Mouse (Mus musculus) MEL (cell line): Measurements from ENCODE around the gene Mcf2l. TPM values are rescaled to one million over a fixed set of nuclear protein-coding genes. Genes with fewer than 3 reads are reported as not detected.
A peak's percentile ranks its signal among the peaks of the same experiment; 100 is the strongest.

Experiments
- DNase-seq: peaks from one replicate; pipeline ENCODE4 v3.0.0; 2011; ENCODE audit warnings: low read depth, low spot score
- H3K27ac ChIP-seq: 2 replicates; pipeline ENCODE4 v1.5.1; 2012; ENCODE audit warnings: low read depth, mild to moderate bottlenecking, control low read depth, low read length, moderate library complexity; ENCODE audit not compliant: control insufficient read depth
- H3K27me3 ChIP-seq, 2 experiments: fragments of 150-350 bp in 1 of 2; sonication (generic) in 1 of 2; 2 replicates each; pipeline ENCODE4 v1.6.1; 2012; ENCODE audit warnings: low read length in 2 of 2, mild to moderate bottlenecking in 2 of 2, improper control_type of control experiment in 1 of 2, moderate library complexity in 1 of 2; ENCODE audit not compliant: insufficient read depth in 2 of 2, control insufficient read depth in 1 of 2
- H3K36me3 ChIP-seq, 2 experiments: 2 replicates each; pipeline ENCODE4 v1.6.1; 2012 to 2014; ENCODE audit warnings: low read length in 2 of 2, improper control_type of control experiment in 1 of 2, inconsistent platforms in 1 of 2, mild to moderate bottlenecking in 1 of 2; ENCODE audit not compliant: insufficient read depth in 2 of 2, control insufficient read depth in 1 of 2
- H3K4me1 ChIP-seq, 2 experiments: fragments of 150-350 bp in 1 of 2; sonication (generic) in 1 of 2; 2 replicates each; pipeline ENCODE4 v1.6.1; 2012; ENCODE audit warnings: low read length in 2 of 2, improper control_type of control experiment in 1 of 2, mild to moderate bottlenecking in 1 of 2; ENCODE audit not compliant: insufficient read depth in 2 of 2, control insufficient read depth in 1 of 2
- H3K4me3 ChIP-seq, 2 experiments: fragments of 150-350 bp in 1 of 2; sonication (generic) in 1 of 2; 2 replicates each; pipeline ENCODE4 v1.5.1; 2012; ENCODE audit warnings: low read depth in 2 of 2, low read length in 2 of 2, mild to moderate bottlenecking in 2 of 2, moderate library complexity in 2 of 2, control low read depth in 1 of 2, improper control_type of control experiment in 1 of 2; ENCODE audit not compliant: control insufficient read depth in 1 of 2, insufficient read depth in 1 of 2
- H3K79me2 ChIP-seq: 2 replicates; pipeline ENCODE4 v1.6.1; 2012; ENCODE audit warnings: mild to moderate bottlenecking, low read length, moderate library complexity; ENCODE audit not compliant: control insufficient read depth, poor library complexity, insufficient read depth
- H3K9ac ChIP-seq: 2 replicates; pipeline ENCODE4 v1.6.1; 2012; ENCODE audit warnings: low read depth, mild to moderate bottlenecking, control low read depth, low read length, moderate library complexity; ENCODE audit not compliant: control insufficient read depth, poor library complexity, severe bottlenecking
- H3K9me3 ChIP-seq: fragments of 150-350 bp; sonication (generic); replicated peaks from 2 replicates; pipeline ENCODE4 v1.6.1; 2012; ENCODE audit warnings: mild to moderate bottlenecking, low read length, improper control_type of control experiment, moderate library complexity; ENCODE audit not compliant: insufficient read depth
- BHLHE40 ChIP-seq: IDR thresholded peaks from 2 replicates; pipeline ENCODE4 v1.6.1; 2012; ENCODE audit warnings: low read depth, mild to moderate bottlenecking, inconsistent platforms, low read length, improper control_type of control experiment, borderline replicate concordance
- CHD1 ChIP-seq: IDR thresholded peaks from 2 replicates; pipeline ENCODE4 v1.6.1; 2012; ENCODE audit warnings: low read depth, mild to moderate bottlenecking, inconsistent platforms, low read length, improper control_type of control experiment
- CHD2 ChIP-seq: IDR thresholded peaks from 2 replicates; pipeline ENCODE4 v1.6.1; 2011; ENCODE audit warnings: low read length, improper control_type of control experiment
- CTCF ChIP-seq, 3 experiments: IDR thresholded peaks in 2 of 3; conservative IDR thresholded peaks in 1 of 3; 2 replicates each; pipeline ENCODE4 v1.5.1; 2011 to 2012; ENCODE audit warnings: low read length in 3 of 3, low read depth in 2 of 3, mild to moderate bottlenecking in 2 of 3, improper control_type of control experiment in 1 of 3, inconsistent platforms in 1 of 3, mixed read lengths in 1 of 3, moderate library complexity in 1 of 3; ENCODE audit not compliant: control insufficient read depth in 1 of 3, insufficient read depth in 1 of 3, poor library complexity in 1 of 3, severe bottlenecking in 1 of 3
- E2F4 ChIP-seq: IDR thresholded peaks from 2 replicates; pipeline ENCODE4 v1.6.1; 2011; ENCODE audit warnings: low read depth, low read length, improper control_type of control experiment, borderline replicate concordance
- ELF1 ChIP-seq: IDR thresholded peaks from 2 replicates; pipeline ENCODE4 v1.6.1; 2014; ENCODE audit warnings: low read depth, mild to moderate bottlenecking, inconsistent platforms, low read length, improper control_type of control experiment, moderate library complexity
- ETS1 ChIP-seq: IDR thresholded peaks from 2 replicates; pipeline ENCODE4 v1.6.1; 2012; ENCODE audit warnings: low read depth, mild to moderate bottlenecking, inconsistent platforms, low read length, improper control_type of control experiment, moderate library complexity
- GABPA ChIP-seq: IDR thresholded peaks from 2 replicates; pipeline ENCODE4 v1.6.1; 2012; ENCODE audit warnings: low read depth, mild to moderate bottlenecking, inconsistent platforms, low read length, improper control_type of control experiment, moderate library complexity
- GATA1 ChIP-seq: IDR thresholded peaks from 2 replicates; pipeline ENCODE4 v1.6.1; 2011; ENCODE audit warnings: low read depth, low read length, improper control_type of control experiment
- HCFC1 ChIP-seq: IDR thresholded peaks from 2 replicates; pipeline ENCODE4 v1.6.1; 2012; ENCODE audit warnings: low read depth, mild to moderate bottlenecking, inconsistent platforms, low read length, improper control_type of control experiment, moderate library complexity
- JUND ChIP-seq: IDR thresholded peaks from 2 replicates; pipeline ENCODE4 v1.6.1; 2011; ENCODE audit warnings: low read depth, mild to moderate bottlenecking, improper control_type of control experiment, low read length
- KAT2A ChIP-seq: conservative IDR thresholded peaks from 2 replicates; pipeline ENCODE4 v1.6.1; 2012; ENCODE audit warnings: low read depth, low read length, improper control_type of control experiment, inconsistent platforms
- MAFK ChIP-seq: IDR thresholded peaks from 2 replicates; pipeline ENCODE4 v1.6.1; 2011; ENCODE audit warnings: low read depth, mild to moderate bottlenecking, low read length, improper control_type of control experiment, borderline replicate concordance
- MAX ChIP-seq: IDR thresholded peaks from 2 replicates; pipeline ENCODE4 v1.6.1; 2011; ENCODE audit warnings: low read length, improper control_type of control experiment
- MEF2A ChIP-seq: IDR thresholded peaks from 2 replicates; pipeline ENCODE4 v1.6.1; 2014; ENCODE audit warnings: low read depth, mild to moderate bottlenecking, inconsistent platforms, low read length, improper control_type of control experiment; ENCODE audit not compliant: poor library complexity, insufficient replicate concordance, severe bottlenecking; ENCODE audit errors: extremely low read depth
- MXI1 ChIP-seq: IDR thresholded peaks from 2 replicates; pipeline ENCODE4 v1.6.1; 2011; ENCODE audit warnings: mild to moderate bottlenecking, low read depth, low read length, improper control_type of control experiment
- MYB ChIP-seq: IDR thresholded peaks from 2 replicates; pipeline ENCODE4 v1.6.1; 2011; ENCODE audit warnings: mild to moderate bottlenecking, low read depth, low read length, improper control_type of control experiment
- MYC ChIP-seq: IDR thresholded peaks from 2 replicates; pipeline ENCODE4 v1.6.1; 2011; ENCODE audit warnings: low read depth, mild to moderate bottlenecking, low read length, improper control_type of control experiment, moderate library complexity
- NELFE ChIP-seq: IDR thresholded peaks from 2 replicates; pipeline ENCODE4 v1.6.1; 2011; ENCODE audit warnings: low read depth, low read length, improper control_type of control experiment
- NRF1 ChIP-seq: IDR thresholded peaks from 2 replicates; pipeline ENCODE4 v1.6.1; 2014; ENCODE audit warnings: low read depth, mild to moderate bottlenecking, inconsistent platforms, low read length, improper control_type of control experiment, moderate library complexity; ENCODE audit not compliant: poor library complexity, insufficient read depth, severe bottlenecking
- POLR2A ChIP-seq, 2 experiments: IDR thresholded peaks; 2 replicates each; pipeline ENCODE4 v1.6.1; 2011 to 2012; ENCODE audit warnings: low read length in 2 of 2, mild to moderate bottlenecking in 2 of 2, control low read depth in 1 of 2, improper control_type of control experiment in 1 of 2, low read depth in 1 of 2, moderate library complexity in 1 of 2; ENCODE audit not compliant: control insufficient read depth in 1 of 2, insufficient read depth in 1 of 2, poor library complexity in 1 of 2
- POLR2AphosphoS2 ChIP-seq: IDR thresholded peaks from 2 replicates; pipeline ENCODE4 v1.6.1; 2011; ENCODE audit warnings: low read length, improper control_type of control experiment
- POLR2AphosphoS5 ChIP-seq: IDR thresholded peaks from 2 replicates; pipeline ENCODE4 v1.6.1; 2012; ENCODE audit warnings: low read depth, borderline replicate concordance, mild to moderate bottlenecking, inconsistent platforms, low read length, moderate library complexity, mixed read lengths
- RCOR1 ChIP-seq: IDR thresholded peaks from 2 replicates; pipeline ENCODE4 v1.6.1; 2012; ENCODE audit warnings: low read depth, mild to moderate bottlenecking, inconsistent platforms, low read length, improper control_type of control experiment
- SIN3A ChIP-seq: IDR thresholded peaks from 2 replicates; pipeline ENCODE4 v1.6.1; 2012; ENCODE audit warnings: low read length, improper control_type of control experiment, inconsistent platforms
- SMC3 ChIP-seq: IDR thresholded peaks from 2 replicates; pipeline ENCODE4 v1.6.1; 2011; ENCODE audit warnings: low read depth, low read length, improper control_type of control experiment
- TAL1 ChIP-seq: IDR thresholded peaks from 2 replicates; pipeline ENCODE4 v1.6.1; 2012; ENCODE audit warnings: mild to moderate bottlenecking, inconsistent platforms, low read length, moderate library complexity, mixed read lengths
- TBP ChIP-seq: IDR thresholded peaks from 2 replicates; pipeline ENCODE4 v1.8.0; 2011; ENCODE audit warnings: low read depth, low read length, improper control_type of control experiment
- TCF12 ChIP-seq: IDR thresholded peaks from 2 replicates; pipeline ENCODE4 v1.6.1; 2014; ENCODE audit warnings: low read depth, mild to moderate bottlenecking, inconsistent platforms, low read length, improper control_type of control experiment, moderate library complexity
- USF1 ChIP-seq: IDR thresholded peaks from 2 replicates; pipeline ENCODE4 v1.6.1; 2014; ENCODE audit warnings: low read depth, mild to moderate bottlenecking, inconsistent platforms, low read length, improper control_type of control experiment, moderate library complexity
- USF2 ChIP-seq, 2 experiments: IDR thresholded peaks; 2 replicates each; pipeline ENCODE4 v1.6.1; 2011 to 2012; ENCODE audit warnings: improper control_type of control experiment in 2 of 2, low read length in 2 of 2, borderline replicate concordance in 1 of 2, inconsistent platforms in 1 of 2, low read depth in 1 of 2, mild to moderate bottlenecking in 1 of 2; ENCODE audit not compliant: insufficient read depth in 1 of 2
- ZC3H11A ChIP-seq: IDR thresholded peaks from 2 replicates; pipeline ENCODE4 v1.6.1; 2012; ENCODE audit warnings: low read depth, mild to moderate bottlenecking, inconsistent platforms, low read length, improper control_type of control experiment
- ZKSCAN1 ChIP-seq: IDR thresholded peaks from 2 replicates; pipeline ENCODE4 v1.6.1; 2012; ENCODE audit warnings: low read depth, mild to moderate bottlenecking, inconsistent platforms, low read length, improper control_type of control experiment, moderate library complexity
- ZMIZ1 ChIP-seq: IDR thresholded peaks from 2 replicates; pipeline ENCODE4 v1.6.1; 2012; ENCODE audit warnings: low read depth, mild to moderate bottlenecking, inconsistent platforms, low read length, improper control_type of control experiment, moderate library complexity
- ZNF384 ChIP-seq: IDR thresholded peaks from 2 replicates; pipeline ENCODE4 v1.6.1; 2012; ENCODE audit warnings: low read depth, mild to moderate bottlenecking, inconsistent platforms, low read length, improper control_type of control experiment
- polyA plus RNA-seq, 2 experiments: library from polyadenylated mRNA; stranded (reverse) in 1 of 2; unstranded in 1 of 2; fragments of >175 nt in 1 of 2; fragments of >200 nt in 1 of 2; gene quantifications; 2 replicates each; pipeline versions ENCODE4 v1.2.1 to v1.2.4; 2012; ENCODE audit warnings: low replicate concordance in 2 of 2, low read depth in 1 of 2; ENCODE audit not compliant: insufficient read length in 2 of 2, insufficient read depth in 1 of 2, missing spikeins in 1 of 2
- total RNA-seq: library from RNA; depleted of rRNA; stranded (reverse); fragments of 300-350 nt; gene quantifications from 2 replicates; pipeline ENCODE4 v1.2.3, GENCODE M21; 2012; rRNA removed

Mcf2l gene
- total RNA-seq (1.2 and 1.8 TPM in 2 replicates), polyA plus RNA-seq (1 to 10 TPM in 1 of 2 experiments, not detected in 1; 3.6 TPM)

DNA sequence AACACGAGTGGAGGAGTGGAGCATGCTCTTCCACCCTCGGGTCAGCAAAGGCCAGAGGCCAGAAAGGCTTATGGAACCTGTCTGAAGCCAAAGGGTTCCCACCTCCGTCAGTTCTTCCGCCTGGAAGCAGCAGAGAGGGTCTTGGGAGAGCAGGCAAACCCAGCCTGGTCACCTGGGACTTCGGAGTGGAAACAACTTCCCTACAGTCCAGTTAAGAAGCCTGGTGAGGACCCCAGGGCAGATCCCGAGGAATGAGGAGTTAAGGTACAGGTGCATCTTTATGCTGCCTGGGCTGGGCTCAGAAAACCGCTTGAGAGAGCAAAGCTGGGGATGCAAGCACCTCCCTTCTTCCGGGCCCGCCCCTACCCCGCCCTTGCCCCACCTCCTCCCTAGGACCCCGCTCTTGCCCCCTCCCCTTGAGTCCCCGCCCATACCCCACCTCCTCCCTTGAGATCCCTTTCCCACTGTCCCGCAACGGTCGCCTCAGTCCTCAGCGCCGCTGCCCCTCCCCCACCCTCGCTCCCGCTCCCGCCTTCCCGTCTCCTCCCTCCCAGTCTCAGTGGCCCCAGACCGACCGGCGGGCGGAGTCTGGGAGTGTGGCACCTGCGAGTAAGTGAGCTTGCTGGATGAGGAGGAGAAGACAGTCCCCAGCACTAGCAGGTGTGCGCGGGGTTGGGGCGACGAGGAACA is at the start of gene Mcf2l:
Mcf2l (plus strand) TSS at position 450 of the 690 bp plus-strand sequence.
- H3K79me2 ChIP-seq = no peaks in the 10 kb centered on the region
- H3K9me3 ChIP-seq = no peaks in the 10 kb centered on the region
- peak within 1 kb of the TSS; percentile 53 for H3K9ac ChIP-seq
- H3K27me3 ChIP-seq = no peaks in the 10 kb centered on the region
- DNase-seq = peak; percentile 82
- no peaks in the 10 kb centered on the region; a peak in 1 of 4 replicates for H3K36me3 ChIP-seq
- peaks cover 5 to 13% of the 10 kb centered on the region in 2 experiments for H3K4me1 ChIP-seq
- peak within 1 kb of the TSS; percentile 61 to 94 for H3K4me3 ChIP-seq
- H3K27ac ChIP-seq = no peak within 1 kb of the TSS
- TF ChIP-seq RCOR1 (no peak), POLR2A (IDR thresholded peaks at IDR 0.05; ENCODE audit: control insufficient read depth in 1 of 2, insufficient read depth in 1 of 2, low read depth in 1 of 2, low read length in 2 of 2, poor library complexity in 1 of 2) (peak in 1 of 2 experiments; percentile 42; a peak in 2 of 4 replicates), CTCF (IDR thresholded peaks at IDR 0.05 in 2 of 3, conservative IDR thresholded peaks at IDR 0.05 in 1 of 3; ENCODE audit: control insufficient read depth in 1 of 3, insufficient read depth in 1 of 3, low read depth in 2 of 3, low read length in 3 of 3, poor library complexity in 1 of 3, severe bottlenecking in 1 of 3) (no peak), CHD2 (0 out of 2 replicates have a peak, but pooled peaks have one; percentile 23), MXI1 (no peak; the same call in 1 of the 2 replicates), KAT2A (no peak), TCF12 (0 out of 2 replicates have a peak, but pooled peaks have one; percentile 29), JUND (no peak), SIN3A (peak; percentile 29; the same call in 1 of the 2 replicates), ZKSCAN1 (no peak), SMC3 (no peak), MYC (no peak), MEF2A (no peak), BHLHE40 (no peak), ZC3H11A (no peak), E2F4 (no peak), POLR2AphosphoS5 (no peak), MYB (no peak), ELF1 (peak; percentile 15; the same call in 1 of the 2 replicates), ZMIZ1 (0 out of 2 replicates have a peak, but pooled peaks have one; percentile 48), TAL1 (no peak), USF1 (0 out of 2 replicates have a peak, but pooled peaks have one; percentile 8), ETS1 (no peak), MAFK (no peak), POLR2AphosphoS2 (no peak), CHD1 (no peak), USF2 (IDR thresholded peaks at IDR 0.05; ENCODE audit: borderline replicate concordance in 1 of 2, insufficient read depth in 1 of 2, low read depth in 1 of 2, low read length in 2 of 2) (no peak), GABPA (no peak), GATA1 (no peak), MAX (no peak), NRF1 (no peak), HCFC1 (no peak), NELFE (peak; percentile 46), TBP (no peak), ZNF384 (no peak)
